Mouse (Mus musculus): Measurements from ENCODE around the gene Hmga2. TPM values are rescaled to one million over a fixed set of nuclear protein-coding genes. Genes with fewer than 3 reads are reported as not detected.

The Hmga2 gene
- polyA plus RNA-seq, 1 experiment: not detected

DNA sequence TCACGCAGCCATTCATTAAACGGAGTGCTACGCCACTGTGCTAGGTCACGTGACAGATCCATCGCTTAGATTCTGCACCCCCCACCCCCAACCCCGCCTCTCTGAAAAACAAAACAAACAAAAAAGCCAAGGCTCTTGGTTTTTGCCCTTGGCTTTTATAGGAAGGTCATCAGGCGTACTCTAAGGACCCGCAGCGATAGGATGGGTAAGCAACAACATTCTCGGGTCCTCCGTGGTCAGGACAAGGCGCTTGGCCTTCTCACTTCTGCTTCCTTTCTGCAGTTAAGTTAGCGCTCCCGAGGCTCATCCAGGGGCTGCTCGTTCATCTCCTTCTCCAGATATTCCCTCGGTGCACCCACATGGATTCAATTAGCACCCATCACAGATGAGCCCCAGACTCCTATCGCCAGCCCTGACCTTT lies 79.0 kb downstream of the Hmga2 start:
- H3K27ac ChIP-seq (ENCODE audit: insufficient read depth, low read depth, low read length): no peak overlapping the region
- TF ChIP-seq POLR2A (IDR thresholded peaks at IDR 0.05; ENCODE audit: insufficient read depth, low read depth, low read length) (no peak), CTCF (IDR thresholded peaks at IDR 0.05; ENCODE audit: insufficient read depth, low read depth, low read length) (no peak)
- no peak overlapping the region for H3K4me3 ChIP-seq (ENCODE audit: insufficient read depth, low read depth, low read length)
- H3K4me1 ChIP-seq (ENCODE audit: control insufficient read depth, insufficient read depth, low read length): no peaks in the 10 kb centered on the region
- 93% methylated on average over 17 of the region's 17 CpGs for WGBS

DNA sequence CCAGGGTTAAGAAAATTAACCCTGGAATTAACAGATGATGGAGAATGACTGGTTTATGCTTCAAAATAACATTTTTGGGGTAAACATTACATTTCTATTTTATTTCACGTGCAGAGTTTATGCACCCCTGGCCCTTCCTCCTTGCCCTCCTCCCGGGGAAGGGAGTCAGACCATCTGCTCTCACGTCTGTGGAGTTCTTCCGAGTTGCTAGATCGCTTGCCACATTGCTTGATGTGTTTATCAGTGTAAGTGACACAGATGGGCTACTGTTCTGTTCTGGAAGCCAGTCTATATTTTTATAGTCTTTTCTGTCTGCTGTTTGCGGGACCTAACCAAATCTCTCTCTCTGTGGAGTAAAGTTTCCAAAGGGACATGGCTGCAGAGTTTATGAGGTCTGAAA lies 80.7 kb downstream of the Hmga2 start:
- TF ChIP-seq POLR2A (IDR thresholded peaks at IDR 0.05; ENCODE audit: insufficient read depth, low read depth, low read length): no peak
- Histone ChIP-seq H3K27ac (ENCODE audit: insufficient read depth, low read depth, low read length) (no peak overlapping the region), H3K4me3 (ENCODE audit: insufficient read depth, low read depth, low read length) (no peak overlapping the region), H3K4me1 (ENCODE audit: control insufficient read depth, insufficient read depth, low read length) (peaks cover 5% of the 10 kb centered on the region; the same call in 1 of the 2 replicates)
- WGBS: 95% methylated on average over 6 of the region's 6 CpGs

DNA sequence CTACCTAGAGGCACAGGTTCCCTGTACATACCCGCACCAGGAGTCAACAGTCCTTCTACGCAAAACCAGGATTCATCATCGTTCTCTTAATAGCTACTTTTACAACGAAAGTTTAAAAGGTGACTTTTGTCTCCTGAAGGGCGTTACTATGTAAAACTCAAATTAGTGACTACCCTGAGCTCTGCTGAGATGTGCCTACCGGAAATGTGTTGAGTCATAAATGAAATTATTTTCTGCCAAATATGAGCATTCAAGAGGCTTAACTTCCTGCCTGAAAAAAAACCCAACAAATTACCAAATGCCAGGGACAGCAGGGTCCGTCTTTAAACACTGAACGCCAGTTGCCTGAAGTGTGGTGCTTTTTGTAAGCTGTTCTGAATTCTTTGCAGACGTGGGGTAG lies 81.5 kb downstream of the Hmga2 start:
- Histone ChIP-seq H3K4me3 (ENCODE audit: insufficient read depth, low read depth, low read length) (no peak overlapping the region), H3K4me1 (ENCODE audit: control insufficient read depth, insufficient read depth, low read length) (peaks cover 5% of the 10 kb centered on the region; the same call in 1 of the 2 replicates), H3K27ac (ENCODE audit: insufficient read depth, low read depth, low read length) (no peak overlapping the region)
- 92% methylated on average over 9 of the region's 9 CpGs for WGBS
- TF ChIP-seq CTCF (IDR thresholded peaks at IDR 0.05; ENCODE audit: insufficient read depth, low read depth, low read length): no peak
- no peak for TF ChIP-seq POLR2A (IDR thresholded peaks at IDR 0.05; ENCODE audit: insufficient read depth, low read depth, low read length)

DNA sequence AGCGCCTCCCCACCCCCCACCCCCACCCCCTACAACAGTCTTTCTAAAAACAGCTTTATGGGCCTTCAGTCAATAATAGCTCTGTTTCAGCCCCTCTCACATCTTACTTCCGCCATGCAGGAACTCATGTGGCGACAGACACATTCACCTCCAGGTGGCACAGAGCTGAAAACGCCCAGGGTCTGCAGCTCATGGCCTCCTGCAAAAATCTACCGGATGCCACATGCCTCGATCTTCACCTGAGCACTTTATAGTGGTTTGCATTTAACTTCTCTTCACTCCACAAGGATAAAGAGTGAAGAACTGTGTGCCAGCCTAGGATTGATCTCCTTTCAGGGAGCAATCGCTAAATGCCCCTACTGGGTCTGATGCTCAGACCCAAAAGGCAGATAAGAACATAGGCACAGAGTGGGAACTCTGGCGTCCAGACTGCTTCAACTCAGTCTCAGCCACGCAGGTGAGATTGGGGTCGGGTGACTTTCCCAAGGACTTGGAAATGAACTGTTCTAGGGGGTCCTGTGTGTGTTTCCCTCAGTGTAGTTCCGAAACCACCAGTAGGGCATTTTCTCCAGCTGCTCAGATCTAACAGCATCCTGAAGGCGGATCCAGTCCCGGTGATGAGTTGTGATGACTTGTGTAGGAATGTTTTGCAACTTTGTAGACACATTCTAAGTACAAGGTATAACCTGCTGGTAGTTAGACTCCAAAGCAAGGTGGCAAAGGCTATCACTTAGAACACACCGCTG lies 84.1 kb downstream of the Hmga2 start:
- WGBS: 56% methylated on average over 14 of the region's 14 CpGs
- H3K27ac ChIP-seq (ENCODE audit: insufficient read depth, low read depth, low read length): no peak overlapping the region
- TF ChIP-seq CTCF (IDR thresholded peaks at IDR 0.05; ENCODE audit: insufficient read depth, low read depth, low read length) (no peak), POLR2A (IDR thresholded peaks at IDR 0.05; ENCODE audit: insufficient read depth, low read depth, low read length) (no peak)
- no peak overlapping the region for H3K4me3 ChIP-seq (ENCODE audit: insufficient read depth, low read depth, low read length)
- peaks cover 5% of the 10 kb centered on the region; the same call in 1 of the 2 replicates for H3K4me1 ChIP-seq (ENCODE audit: control insufficient read depth, insufficient read depth, low read length)

DNA sequence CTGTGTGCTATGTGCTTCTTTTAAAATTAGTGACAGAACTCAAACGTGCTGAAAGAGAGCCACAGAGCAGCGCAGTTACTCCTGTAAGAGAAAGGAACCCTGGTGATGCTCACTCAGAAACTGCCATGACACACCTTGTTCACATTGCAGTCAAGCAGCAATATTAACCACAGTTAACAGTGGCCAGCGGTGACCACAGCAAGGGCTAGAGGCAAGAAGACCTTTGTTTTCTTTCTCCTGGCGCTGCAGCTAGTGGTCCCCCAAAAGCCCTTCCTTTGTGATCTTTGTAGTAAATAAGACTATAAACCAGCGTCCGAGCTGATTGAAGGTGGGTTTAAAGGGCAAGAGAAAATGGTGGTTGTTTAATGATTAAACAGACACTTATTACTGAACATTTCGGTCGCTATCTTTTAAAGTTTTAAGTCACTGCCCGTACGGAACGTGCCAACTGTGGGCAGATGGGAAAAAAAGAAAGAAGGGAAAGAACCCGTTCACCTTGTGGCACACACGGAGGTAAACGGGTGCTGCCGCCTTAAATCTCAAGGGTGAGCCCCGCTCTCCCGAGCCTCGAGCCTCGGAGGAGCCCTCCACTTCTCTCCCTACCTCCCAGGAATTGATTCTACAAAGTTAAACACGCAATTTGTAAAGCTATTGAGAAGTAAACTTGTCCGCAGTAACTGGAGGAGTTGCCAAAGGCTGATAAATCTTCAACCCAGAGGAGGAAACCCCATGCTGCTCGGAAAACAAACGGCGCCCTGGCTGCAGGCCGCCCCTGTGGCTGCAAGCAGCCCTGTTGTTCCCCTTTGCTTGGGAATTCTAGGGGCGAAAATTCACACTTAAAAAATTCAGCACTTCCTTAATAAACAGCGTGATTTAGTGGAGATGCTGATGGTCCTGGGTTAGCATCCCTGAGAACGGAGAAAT lies 85.1 kb downstream of the Hmga2 start:
- peaks cover 5% of the 10 kb centered on the region; the same call in 1 of the 2 replicates for H3K4me1 ChIP-seq (ENCODE audit: control insufficient read depth, insufficient read depth, low read length)

DNA sequence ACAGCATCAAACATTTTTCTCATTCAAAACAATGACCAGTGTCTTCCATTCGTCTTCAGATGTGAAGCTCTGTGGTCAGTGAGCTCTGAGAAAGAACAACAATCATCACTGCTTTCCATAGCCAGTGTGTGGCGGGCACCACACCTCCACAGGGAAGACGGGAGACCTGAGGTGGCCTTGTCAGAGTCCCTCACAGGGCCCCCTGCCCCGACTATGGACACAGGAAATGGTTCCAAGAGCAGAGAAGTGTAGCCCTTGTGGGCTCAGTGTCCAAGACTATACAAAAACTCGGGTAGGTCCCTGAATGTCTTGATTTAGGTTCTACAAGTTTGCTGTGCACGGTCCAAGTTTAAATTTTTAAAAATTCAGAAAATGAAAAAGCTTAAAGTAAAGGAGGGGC lies 86.6 kb downstream of the Hmga2 start:
- H3K4me3 ChIP-seq (ENCODE audit: insufficient read depth, low read depth, low read length): no peak overlapping the region
- H3K27ac ChIP-seq (ENCODE audit: insufficient read depth, low read depth, low read length): no peak overlapping the region
- WGBS: 81% methylated on average over 6 of the region's 6 CpGs
- peaks cover 5% of the 10 kb centered on the region; the same call in 1 of the 2 replicates for H3K4me1 ChIP-seq (ENCODE audit: control insufficient read depth, insufficient read depth, low read length)
- TF ChIP-seq CTCF (IDR thresholded peaks at IDR 0.05; ENCODE audit: insufficient read depth, low read depth, low read length): no peak
- no peak for TF ChIP-seq POLR2A (IDR thresholded peaks at IDR 0.05; ENCODE audit: insufficient read depth, low read depth, low read length)

More for the DNA sequence above, 85.1 kb downstream of the Hmga2 start:
- TF ChIP-seq POLR2A (IDR thresholded peaks at IDR 0.05; ENCODE audit: insufficient read depth, low read depth, low read length): no peak
- TF ChIP-seq CTCF (IDR thresholded peaks at IDR 0.05; ENCODE audit: insufficient read depth, low read depth, low read length): no peak
- H3K27ac ChIP-seq (ENCODE audit: insufficient read depth, low read depth, low read length): no peak overlapping the region
- 28% methylated on average over 28 of the region's 28 CpGs for WGBS
- H3K4me3 ChIP-seq (ENCODE audit: insufficient read depth, low read depth, low read length): no peak overlapping the region

DNA sequence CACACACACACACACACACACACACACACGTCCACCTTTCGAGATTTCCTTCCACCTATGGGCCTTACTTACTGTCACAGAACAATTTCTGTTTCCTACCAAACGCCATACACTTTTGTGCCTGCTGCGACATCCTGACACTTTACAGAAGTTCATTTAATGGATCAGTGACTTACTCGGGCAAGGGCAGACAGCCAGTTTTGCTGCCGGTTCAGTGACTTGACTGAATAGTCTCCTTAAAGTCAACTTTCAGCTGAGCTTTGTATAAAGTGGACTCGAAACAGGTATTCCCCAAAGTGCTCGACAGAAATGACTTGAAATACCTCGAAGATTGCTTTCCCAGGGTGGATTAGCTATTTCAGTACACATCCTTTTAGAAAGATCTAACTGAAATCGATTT lies 87.3 kb downstream of the Hmga2 start:
- TF ChIP-seq POLR2A (IDR thresholded peaks at IDR 0.05; ENCODE audit: insufficient read depth, low read depth, low read length) (no peak), CTCF (IDR thresholded peaks at IDR 0.05; ENCODE audit: insufficient read depth, low read depth, low read length) (no peak)
- WGBS: 44% methylated on average over 10 of the region's 10 CpGs
- H3K4me1 ChIP-seq (ENCODE audit: control insufficient read depth, insufficient read depth, low read length): peaks cover 5% of the 10 kb centered on the region; the same call in 1 of the 2 replicates
- H3K27ac ChIP-seq (ENCODE audit: insufficient read depth, low read depth, low read length): no peak overlapping the region
- no peak overlapping the region for H3K4me3 ChIP-seq (ENCODE audit: insufficient read depth, low read depth, low read length)

DNA sequence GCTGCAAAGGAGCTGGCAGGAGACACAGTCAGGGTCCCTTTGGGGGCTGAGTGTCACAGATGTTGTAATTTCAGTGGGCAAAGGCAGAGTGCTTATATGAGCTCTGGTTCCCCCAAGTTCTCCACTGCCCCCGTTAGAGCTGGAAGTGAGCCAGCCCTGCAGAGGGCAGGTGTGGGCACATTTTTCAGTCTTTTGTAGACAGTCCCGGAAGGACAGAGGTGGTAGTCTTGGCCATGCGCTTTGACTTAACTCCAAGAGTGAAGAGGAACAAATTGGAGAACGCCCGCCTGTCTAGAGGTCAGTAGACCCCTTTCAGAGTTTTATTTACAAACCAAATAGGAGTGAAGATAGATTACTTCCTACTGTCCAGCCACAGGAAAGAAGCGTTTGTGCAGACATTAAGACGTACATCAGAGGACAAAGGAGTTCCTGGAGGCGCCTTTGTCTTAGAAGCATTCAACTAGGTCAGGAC lies 87.8 kb downstream of the Hmga2 start:
- no peak overlapping the region for H3K4me3 ChIP-seq (ENCODE audit: insufficient read depth, low read depth, low read length)
- TF ChIP-seq POLR2A (IDR thresholded peaks at IDR 0.05; ENCODE audit: insufficient read depth, low read depth, low read length) (no peak), CTCF (IDR thresholded peaks at IDR 0.05; ENCODE audit: insufficient read depth, low read depth, low read length) (no peak)
- H3K27ac ChIP-seq (ENCODE audit: insufficient read depth, low read depth, low read length): no peak overlapping the region
- H3K4me1 ChIP-seq (ENCODE audit: control insufficient read depth, insufficient read depth, low read length): peaks cover 5% of the 10 kb centered on the region; the same call in 1 of the 2 replicates
- WGBS: 38% methylated on average over 8 of the region's 8 CpGs

DNA sequence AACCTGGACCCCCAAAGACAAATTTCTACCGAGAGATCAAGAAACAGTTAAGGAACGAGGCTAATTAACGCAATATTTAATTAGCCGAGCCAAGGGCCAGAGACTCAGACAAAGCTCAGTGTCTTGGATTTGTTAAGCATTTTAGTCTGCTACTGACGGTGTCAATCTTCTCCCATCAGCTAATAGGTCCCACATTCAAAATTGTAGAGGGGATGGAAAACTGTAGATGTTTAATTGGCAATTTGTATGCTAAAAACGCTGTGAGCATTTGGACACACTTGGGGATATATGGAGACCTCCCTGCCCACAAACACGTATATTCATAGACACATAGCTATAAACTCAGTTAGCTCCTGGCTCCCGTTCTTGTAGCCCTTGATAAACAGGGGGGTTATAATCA lies 89.2 kb downstream of the Hmga2 start:
- Histone ChIP-seq H3K27ac (ENCODE audit: insufficient read depth, low read depth, low read length) (no peak overlapping the region), H3K4me3 (ENCODE audit: insufficient read depth, low read depth, low read length) (no peak overlapping the region), H3K4me1 (ENCODE audit: control insufficient read depth, insufficient read depth, low read length) (peaks cover 5% of the 10 kb centered on the region; the same call in 1 of the 2 replicates)
- 34% methylated on average over 8 of the region's 8 CpGs for WGBS
- TF ChIP-seq POLR2A (IDR thresholded peaks at IDR 0.05; ENCODE audit: insufficient read depth, low read depth, low read length) (no peak), CTCF (IDR thresholded peaks at IDR 0.05; ENCODE audit: insufficient read depth, low read depth, low read length) (no peak)

All from olfactory bulb, adult 2 months (tissue).